Mouse (Mus musculus): Measurements from ENCODE around the gene Egf. TPM values are rescaled to one million over a fixed set of nuclear protein-coding genes. Genes with fewer than 3 reads are reported as not detected.
"Not testable (repeated sequence)": the region's sequence is repeated elsewhere in the genome, so short reads cannot be mapped to it uniquely, and the experiment has no call there.

The Egf gene
- 1.2 and 1.6 TPM in 2 replicates for polyA plus RNA-seq (2012; rRNA removed)

- DNase-seq (ENCODE audit: low read depth, low spot score), result peak; percentile 24
- 3% methylated on average over 20 of the region's 20 CpGs for WGBS
Observed at GRCm38 (mm10) chr3:129754650-129755604, at the start of gene Egf. Gene Egf (minus strand): TSS chr3:129755316.

- DNase-seq (ENCODE audit: low read depth, low spot score), result no peak
- 38% methylated on average over 10 of the region's 10 CpGs for WGBS
Observed at GRCm38 (mm10) chr3:129803765-129804164, 48.6 kb upstream of the Egf start, which contains the start of gene Lrit3. Gene Lrit3 (minus strand): TSS chr3:129804030.

GRCm38 (mm10) chr3:129799011-129799410 lies 43.9 kb upstream of the Egf start:
- no peak for DNase-seq (ENCODE audit: low read depth, low spot score)
- 30% methylated on average over 2 of the region's 2 CpGs for WGBS

- no peak for DNase-seq (ENCODE audit: low read depth, low spot score)
- 89% methylated on average over 11 of the region's 11 CpGs for WGBS
Observed at GRCm38 (mm10) chr3:129798551-129798950, 43.4 kb upstream of the Egf start.

GRCm38 (mm10) chr3:129797341-129797740 lies 42.2 kb upstream of the Egf start:
- 42% methylated on average over 5 of the region's 5 CpGs for WGBS
- DNase-seq (ENCODE audit: low read depth, low spot score), result no peak

GRCm38 (mm10) chr3:129793801-129794200 lies 38.7 kb upstream of the Egf start:
- 77% methylated on average over 5 of the region's 5 CpGs for WGBS
- DNase-seq (ENCODE audit: low read depth, low spot score), result no peak

- DNase-seq (ENCODE audit: low read depth, low spot score), result no peak
- 88% methylated on average over 3 of the region's 3 CpGs for WGBS
Observed at GRCm38 (mm10) chr3:129782746-129783145, 27.6 kb upstream of the Egf start.

- no peak for DNase-seq (ENCODE audit: low read depth, low spot score)
- WGBS, result 73% methylated on average over 10 of the region's 10 CpGs
Observed at GRCm38 (mm10) chr3:129781435-129781834, 26.3 kb upstream of the Egf start.

- WGBS, result 54% methylated on average over 6 of the region's 6 CpGs
- DNase-seq (ENCODE audit: low read depth, low spot score), result no peak
Observed at GRCm38 (mm10) chr3:129771210-129771609, 16.1 kb upstream of the Egf start.

GRCm38 (mm10) chr3:129766971-129767794 lies 12.1 kb upstream of the Egf start:
- DNase-seq (ENCODE audit: low read depth, low spot score), result no peak
- WGBS, result 81% methylated on average over 10 of the region's 10 CpGs

- no peak for DNase-seq (ENCODE audit: low read depth, low spot score)
- 76% methylated on average over 4 of the region's 4 CpGs for WGBS
Observed at GRCm38 (mm10) chr3:129766106-129766505, 11.0 kb upstream of the Egf start.

GRCm38 (mm10) chr3:129757599-129757998 lies 2.5 kb upstream of the Egf start:
- DNase-seq (ENCODE audit: low read depth, low spot score), result not testable (repeated sequence)
- WGBS, result 95% methylated on average over 1 of the region's 1 CpGs

- no peak for DNase-seq (ENCODE audit: low read depth, low spot score)
- WGBS, result 67% methylated on average over 8 of the region's 8 CpGs
Observed at GRCm38 (mm10) chr3:129744803-129745202, 10.3 kb downstream of the Egf start.

GRCm38 (mm10) chr3:129742781-129743180 lies 12.3 kb downstream of the Egf start:
- 77% methylated on average over 6 of the region's 6 CpGs for WGBS
- no peak for DNase-seq (ENCODE audit: low read depth, low spot score)

GRCm38 (mm10) chr3:129738291-129739183 lies 16.6 kb downstream of the Egf start:
- 62% methylated on average over 16 of the region's 16 CpGs for WGBS
- DNase-seq (ENCODE audit: low read depth, low spot score), result no peak

- DNase-seq (ENCODE audit: low read depth, low spot score), result no peak
- WGBS, result 76% methylated on average over 6 of the region's 6 CpGs
Observed at GRCm38 (mm10) chr3:129731636-129732035, 23.5 kb downstream of the Egf start.

GRCm38 (mm10) chr3:129730426-129730825 lies 24.7 kb downstream of the Egf start:
- WGBS, result 19% methylated on average over 8 of the region's 8 CpGs
- DNase-seq (ENCODE audit: low read depth, low spot score), result no peak

- DNase-seq (ENCODE audit: low read depth, low spot score), result no peak
- 74% methylated on average over 5 of the region's 5 CpGs for WGBS
Observed at GRCm38 (mm10) chr3:129729916-129730315, 25.2 kb downstream of the Egf start.

GRCm38 (mm10) chr3:129725592-129725991 lies 29.5 kb downstream of the Egf start:
- WGBS, result 63% methylated on average over 5 of the region's 5 CpGs
- no peak for DNase-seq (ENCODE audit: low read depth, low spot score)
